Mouse (Mus musculus) layer of hippocampus, postnatal 10 days (tissue): ENCODE data around the gene Sipa1l2. TPM values are rescaled to one million over a fixed set of nuclear protein-coding genes. Genes with fewer than 3 reads are reported as not detected.
"Not testable (repeated sequence)": the region's sequence is repeated elsewhere in the genome, so short reads cannot be mapped to it uniquely, and the experiment has no call there.

Source experiments
- DNase-seq, 2 experiments: peaks; one replicate each; pipeline ENCODE4 v3.0.0; 2021; ENCODE audit warnings: low spot score in 2 of 2
- total RNA-seq, 2 experiments: library from RNA; stranded (reverse); gene quantifications; 2 replicates each; pipeline ENCODE4 v1.2.3; 2021

The Sipa1l2 gene
- total RNA-seq, 2 experiments from 2014 or later, result 29.9 to 31.2 TPM

DNA sequence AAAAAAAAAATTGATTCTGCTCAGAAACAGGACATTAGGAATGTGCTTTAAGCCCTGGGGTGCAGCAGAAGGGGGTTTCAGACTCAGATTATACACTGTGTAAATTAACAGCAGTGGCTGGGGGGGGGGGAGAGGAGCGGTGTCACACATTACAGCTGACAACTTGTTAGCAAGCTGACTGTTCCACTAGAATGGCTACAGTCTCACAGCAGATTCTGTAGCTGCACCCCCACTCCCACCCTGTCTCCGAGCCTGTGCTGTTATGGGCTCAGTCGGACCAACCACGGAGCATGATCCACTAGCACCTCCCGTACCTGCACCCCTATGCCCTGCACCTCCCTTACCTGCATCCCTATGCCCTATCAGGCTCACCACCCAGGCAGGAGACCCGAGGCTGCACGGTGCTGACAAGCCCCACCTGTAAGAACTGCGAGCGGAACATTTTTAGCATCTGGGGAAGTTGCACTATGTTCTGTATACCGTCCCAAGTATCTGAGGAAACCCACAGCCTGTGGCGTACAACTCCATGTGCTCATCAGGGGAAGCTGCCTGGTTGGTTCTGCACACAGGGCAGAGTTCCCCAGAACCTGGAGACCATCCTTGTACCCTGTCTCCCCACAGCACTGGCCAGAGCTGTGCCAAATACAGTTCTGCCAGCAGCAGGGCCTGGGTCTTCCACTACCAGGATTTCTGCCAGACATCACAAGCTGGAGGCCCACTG is 26.6 kb downstream of the Sipa1l2 start:
- DNase-seq, result no peak

DNA sequence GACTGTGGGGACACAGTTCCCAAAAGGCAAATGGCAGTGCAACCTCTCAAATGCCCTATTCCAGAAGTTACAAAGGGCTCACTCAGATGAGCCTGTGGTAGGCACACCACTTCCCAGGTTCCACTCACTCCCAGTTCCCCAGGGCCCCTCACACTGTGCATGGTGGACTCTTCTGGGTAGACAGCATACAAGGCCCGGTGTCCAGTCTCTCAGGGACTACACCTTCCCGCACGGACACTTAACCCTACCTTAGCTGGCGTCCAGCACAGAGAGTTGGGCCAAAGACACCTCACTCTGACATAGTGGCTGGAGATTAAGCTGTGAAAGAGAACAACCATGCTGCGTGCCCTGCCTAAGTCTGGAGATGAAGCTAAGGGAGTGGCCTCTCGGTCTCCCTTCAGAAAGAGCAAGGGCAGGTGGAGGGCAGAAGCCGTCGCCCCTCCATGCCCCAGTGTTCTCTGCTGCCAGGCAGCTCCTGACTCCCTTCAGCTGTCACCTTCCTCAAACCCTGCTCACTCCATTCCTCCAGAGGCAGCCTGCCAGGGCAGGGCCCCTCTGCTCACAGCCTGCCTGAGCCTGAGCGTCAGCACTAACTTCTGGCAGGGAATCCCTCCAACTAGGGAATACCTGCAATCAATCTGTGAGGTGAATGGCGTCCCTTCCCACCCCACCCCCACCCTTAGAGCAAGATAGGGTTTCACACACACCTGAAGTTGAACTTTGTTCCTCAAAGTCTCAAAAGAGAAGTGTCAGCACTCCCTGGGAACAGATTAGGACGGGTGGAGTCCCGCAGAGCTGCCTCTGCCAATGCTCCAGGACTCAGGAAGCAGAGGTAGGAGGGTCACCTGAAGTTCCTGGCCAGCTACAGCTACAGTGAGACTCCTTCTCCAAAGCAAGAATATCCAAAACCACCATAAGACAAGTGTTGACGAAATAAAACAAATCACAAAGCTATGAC is 30.3 kb downstream of the Sipa1l2 start:
- no peak for DNase-seq

DNA sequence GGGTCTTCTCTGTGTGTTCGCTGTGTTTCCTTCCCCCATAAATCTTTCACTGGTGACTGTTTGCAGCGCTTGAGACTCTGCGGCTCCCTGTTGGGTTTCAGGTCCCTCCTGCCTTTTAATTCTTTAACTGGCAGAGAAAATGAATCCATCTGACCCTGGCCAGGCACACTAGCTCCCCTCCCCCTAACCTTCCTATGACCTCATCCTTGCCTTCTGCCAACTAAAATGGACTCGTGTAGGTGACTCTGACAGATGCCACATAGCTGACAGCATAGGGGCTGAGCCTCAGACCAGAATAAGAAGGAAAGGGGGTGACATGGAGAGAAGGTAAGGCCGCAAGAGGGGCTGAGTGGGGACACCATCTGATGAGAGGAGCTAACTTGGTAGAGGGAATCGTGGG is 31.3 kb downstream of the Sipa1l2 start:
- no peak for DNase-seq

GRCm38 (mm10) chr8:125533709-125534108 is 35.9 kb downstream of the Sipa1l2 start:
- DNase-seq, result peak; percentile 38 to 46

DNA sequence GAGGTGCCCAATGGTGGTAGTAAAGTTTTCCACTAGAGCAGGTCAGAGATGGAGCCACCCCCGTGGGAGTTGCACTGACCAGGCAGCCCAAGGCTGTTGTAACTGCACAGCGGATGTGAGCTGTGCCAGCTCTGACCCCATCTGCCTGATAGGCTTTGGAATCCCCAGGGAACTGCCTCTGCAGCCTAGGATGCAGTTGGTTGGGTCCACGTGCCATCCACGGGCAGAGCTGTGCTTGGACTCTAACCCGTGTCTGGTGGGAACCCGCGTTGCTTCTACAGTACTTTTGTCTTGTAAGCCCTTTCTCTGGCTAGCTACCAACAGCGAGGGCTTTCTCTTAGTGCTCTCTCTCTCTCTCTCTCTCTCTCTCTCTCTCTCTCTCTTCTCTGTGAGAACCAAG is 36.7 kb downstream of the Sipa1l2 start:
- DNase-seq, result peak in 1 of 2 experiments; percentile 27

DNA sequence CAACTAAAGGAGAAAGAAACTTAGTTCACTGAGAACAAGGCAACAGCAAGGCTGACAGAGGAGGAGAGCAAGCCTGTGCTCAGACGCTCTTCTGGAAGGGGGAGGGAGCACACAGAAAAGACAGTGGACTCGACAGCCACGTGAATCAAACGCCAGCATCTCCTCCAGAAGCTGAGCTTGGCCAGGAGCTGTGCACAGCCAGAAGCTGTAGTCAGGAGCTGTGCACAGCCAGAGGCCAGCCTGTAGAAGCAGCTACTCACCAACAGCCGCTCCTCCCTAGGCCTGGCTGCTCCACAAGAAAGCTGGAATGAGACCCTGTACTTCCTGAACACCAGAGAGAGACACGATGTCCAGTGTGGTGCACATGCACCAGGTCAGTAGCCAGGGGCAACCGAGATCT is 37.4 kb downstream of the Sipa1l2 start:
- no peak for DNase-seq

DNA sequence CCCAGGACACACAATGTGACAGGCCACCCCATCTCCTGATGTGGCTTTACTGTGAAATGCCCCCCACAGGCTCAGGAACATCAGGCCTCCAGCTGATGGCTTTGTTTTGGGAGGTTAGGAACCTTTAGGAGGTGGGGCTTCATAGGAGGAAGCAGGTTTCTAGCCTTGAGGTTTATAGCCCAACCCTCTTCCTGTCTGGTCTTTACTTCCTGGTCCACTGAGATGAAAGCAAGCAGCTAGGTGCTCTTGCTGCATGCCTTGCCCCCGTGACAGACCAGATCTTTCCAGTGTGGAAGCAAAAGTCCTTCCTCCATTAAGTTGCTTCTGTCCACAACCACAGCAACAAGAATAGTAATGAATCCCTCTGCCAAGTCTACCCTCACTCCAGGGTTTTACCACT is 38.0 kb downstream of the Sipa1l2 start:
- no peak for DNase-seq

GRCm38 (mm10) chr8:125531088-125531438 is 38.5 kb downstream of the Sipa1l2 start:
- DNase-seq, result no peak

DNA sequence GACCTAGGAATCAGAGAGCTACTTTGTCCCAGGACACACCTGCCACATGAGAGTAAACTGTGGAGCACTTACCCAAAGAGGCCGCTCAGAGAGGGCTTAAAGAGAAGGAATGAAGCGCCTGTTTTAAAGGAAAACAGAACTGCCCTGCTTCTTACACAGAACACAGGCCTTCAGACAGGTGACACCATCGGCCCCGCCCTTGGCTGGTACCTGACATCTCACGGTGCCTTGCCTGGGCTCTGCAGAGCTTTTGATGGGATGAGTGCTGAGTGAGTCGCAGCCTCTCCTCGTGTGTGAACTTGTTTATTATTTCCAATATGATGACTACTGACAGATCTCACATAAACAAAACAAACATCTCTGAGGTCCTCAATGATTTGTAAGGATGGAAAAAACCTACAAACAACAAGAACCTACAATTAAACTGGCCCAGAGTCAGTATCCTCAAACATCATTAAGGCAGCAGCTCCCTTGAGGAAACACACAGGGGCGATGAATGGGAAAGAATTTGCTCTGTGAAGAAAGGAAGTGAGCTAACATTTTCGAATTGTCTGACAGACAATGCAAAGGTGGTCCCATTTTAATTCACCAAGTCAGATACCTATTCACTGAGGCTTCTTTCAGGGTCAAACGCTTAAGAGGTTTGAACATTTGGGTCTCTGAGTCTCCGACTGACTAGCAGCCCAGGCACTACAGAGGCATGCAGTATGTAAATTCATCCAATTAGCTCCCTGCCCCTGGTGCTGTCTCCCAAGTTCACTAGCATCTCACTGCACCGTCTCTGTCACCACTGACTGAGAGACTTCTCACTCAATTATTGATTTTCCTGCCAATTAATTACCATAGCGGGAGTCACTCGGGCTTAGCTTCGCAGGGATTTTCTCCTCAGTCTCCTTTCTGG is 39.2 kb downstream of the Sipa1l2 start:
- DNase-seq, result no peak

GRCm38 (mm10) chr8:125529019-125529418 is 40.6 kb downstream of the Sipa1l2 start:
- no peak for DNase-seq

GRCm38 (mm10) chr8:125527941-125528340 is 41.7 kb downstream of the Sipa1l2 start:
- no peak for DNase-seq

GRCm38 (mm10) chr8:125526999-125527398 is 42.6 kb downstream of the Sipa1l2 start:
- DNase-seq, result no peak

DNA sequence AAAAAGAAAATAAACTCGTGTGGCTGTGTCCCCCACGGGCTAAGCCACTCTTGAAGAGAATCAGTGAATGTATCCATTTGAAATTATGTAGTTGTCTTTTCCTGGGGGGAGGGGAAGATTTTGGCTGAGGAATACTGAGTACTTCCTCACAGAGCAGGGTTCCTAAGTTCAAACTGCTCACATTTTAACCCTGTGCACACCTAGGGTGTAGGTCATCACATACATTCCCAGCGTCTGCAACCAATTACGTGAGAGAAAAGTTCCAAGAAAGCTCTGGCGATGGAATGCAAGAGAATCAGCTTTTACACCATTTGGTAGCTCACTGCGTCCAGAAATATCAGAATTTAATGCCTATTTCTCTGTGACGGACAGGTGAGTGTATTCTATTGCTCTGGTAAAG is 43.0 kb downstream of the Sipa1l2 start:
- DNase-seq, result no peak

DNA sequence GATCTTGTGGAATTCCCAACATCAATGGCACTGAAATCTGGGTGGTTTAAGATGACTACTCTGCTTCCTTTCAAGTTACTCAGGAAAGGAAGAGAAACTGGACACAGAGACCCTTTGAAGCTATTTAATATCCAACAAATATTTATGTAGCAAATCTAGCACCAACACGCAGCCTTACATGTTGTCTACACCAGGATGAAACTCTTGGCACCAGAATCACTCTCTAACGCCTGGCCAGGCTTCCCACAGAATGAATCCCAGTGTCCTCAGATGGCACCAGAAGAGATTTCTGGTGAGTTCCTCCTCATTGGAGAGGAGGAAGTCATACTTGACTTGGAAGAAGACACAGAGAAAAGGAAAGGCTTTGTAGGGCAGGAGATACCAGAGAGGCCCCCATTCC is 45.1 kb downstream of the Sipa1l2 start:
- no peak for DNase-seq

DNA sequence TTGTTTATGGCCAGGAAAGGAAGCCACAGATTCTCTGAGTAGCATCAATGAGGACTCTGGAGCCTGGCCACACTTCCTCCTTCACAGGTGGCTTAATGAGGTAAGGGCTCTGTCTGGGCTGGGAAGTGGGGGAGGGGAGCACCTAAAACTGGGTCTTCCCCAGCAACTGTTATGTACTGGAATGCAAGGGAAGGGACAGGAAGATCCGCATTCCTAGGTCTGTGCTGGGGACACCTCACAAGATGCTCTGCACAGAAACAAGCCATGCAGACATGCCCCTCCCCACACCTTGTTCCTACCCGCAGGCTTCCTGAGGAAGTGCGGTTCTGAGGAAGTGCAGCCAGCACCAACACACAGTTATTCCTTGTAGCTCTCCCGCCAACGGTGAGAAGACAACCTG is 46.4 kb downstream of the Sipa1l2 start:
- DNase-seq, result no peak

DNA sequence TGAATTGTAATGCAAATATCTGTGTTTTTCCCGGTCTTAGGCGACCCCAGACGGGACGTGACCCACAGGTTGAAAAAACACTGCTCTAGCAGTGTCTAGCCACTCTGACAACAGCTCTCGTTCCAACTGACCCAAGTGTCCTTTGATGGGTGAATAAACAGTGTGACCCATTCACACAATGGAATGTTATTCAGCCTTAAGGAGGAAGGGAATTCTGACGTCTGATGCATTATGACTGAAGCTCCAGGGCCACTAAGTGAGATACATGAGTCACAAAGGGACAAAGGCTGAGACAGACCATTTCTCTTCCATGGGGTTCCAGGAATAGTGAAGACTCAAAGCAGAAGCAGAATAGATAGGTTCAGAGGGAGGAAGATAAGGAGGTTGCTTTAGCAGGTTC is 47.5 kb downstream of the Sipa1l2 start:
- DNase-seq, result no peak

DNA sequence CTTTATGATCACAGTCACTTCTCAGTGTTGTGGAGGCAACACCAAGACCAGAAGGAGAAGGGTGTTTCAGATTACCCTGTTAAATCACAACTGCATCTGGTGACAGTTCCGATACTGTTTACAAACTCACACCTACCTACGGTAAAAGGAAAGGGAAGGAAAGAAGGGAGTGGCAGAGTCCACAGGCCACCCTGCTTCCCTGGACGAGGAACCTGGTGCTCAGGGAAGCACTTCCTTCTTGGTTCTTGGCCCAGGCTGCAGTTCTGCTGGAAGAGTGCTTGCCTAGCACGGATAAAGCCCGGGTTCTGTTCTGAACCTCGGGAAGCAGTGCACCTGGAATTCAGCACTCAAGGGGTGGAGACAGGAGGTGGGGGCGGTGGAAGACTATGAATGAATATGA is 48.5 kb downstream of the Sipa1l2 start:
- no peak for DNase-seq

GRCm38 (mm10) chr8:125520308-125520707 is 49.3 kb downstream of the Sipa1l2 start:
- not testable (repeated sequence) for DNase-seq

DNA sequence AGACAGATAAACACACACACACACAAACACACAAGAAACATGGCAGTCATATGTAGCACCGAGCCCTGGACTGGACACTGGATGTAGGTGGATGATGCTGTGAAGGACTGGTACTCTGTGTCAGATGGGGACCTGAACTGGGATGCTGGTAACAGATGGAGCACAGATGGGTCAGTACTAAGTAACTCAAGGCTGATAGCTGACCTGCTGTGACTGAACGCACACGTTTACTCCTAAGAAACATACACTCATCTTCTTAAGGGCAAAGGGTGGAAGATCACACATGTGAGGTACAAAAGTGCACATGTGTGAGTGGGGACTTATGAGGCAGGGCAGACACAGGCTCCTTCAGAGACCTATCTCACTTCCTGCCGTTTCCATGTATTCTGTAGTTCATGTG is 50.7 kb downstream of the Sipa1l2 start:
- DNase-seq, result no peak

DNA sequence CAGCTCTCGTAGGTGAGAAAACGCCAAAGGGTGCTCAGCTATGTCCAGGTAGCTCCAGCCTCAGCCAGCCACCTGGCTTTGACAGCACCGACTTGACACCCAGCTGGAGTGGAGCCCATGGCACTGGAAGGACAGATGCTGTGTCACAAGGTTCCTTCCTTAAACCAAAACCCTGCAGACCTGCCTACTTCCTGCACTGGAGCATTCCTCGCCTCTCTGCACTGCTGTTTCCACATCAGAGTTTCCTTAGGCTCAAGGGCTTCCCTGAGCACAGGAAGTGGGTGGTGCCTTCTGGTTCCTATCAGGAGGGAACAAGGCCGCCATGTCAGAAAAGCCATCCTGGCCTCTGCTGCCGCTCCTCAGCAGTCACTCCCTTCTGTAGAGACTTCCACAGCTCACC is 51.3 kb downstream of the Sipa1l2 start:
- no peak for DNase-seq

DNA sequence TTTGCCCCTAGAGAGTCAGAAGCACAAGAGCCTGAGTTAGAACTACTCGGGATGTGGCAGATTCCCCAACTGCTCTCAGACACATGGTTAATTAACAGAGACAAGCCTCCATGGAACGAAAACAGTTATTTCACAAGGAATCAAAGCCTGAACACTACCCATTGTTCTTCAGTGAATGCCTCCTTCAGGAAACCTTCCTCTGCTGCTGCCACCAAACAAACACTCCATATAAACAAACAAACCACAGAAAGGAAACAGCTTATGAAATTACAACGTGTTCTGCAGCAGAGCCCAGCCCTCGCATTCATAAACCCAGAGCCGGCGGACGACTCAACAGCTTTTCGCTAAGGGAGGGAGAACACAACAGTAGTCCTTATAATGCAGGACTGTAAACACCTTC is 52.2 kb downstream of the Sipa1l2 start:
- DNase-seq, result no peak
